Mouse (Mus musculus) retina, embryonic 14.5 days (tissue): ENCODE results near the gene Blm.

Experiments
- DNase-seq: peaks from one replicate; pipeline ENCODE4 v3.0.0-alpha.2; 2015; ENCODE audit warnings: low spot score

Gene Blm

GRCm38 (mm10) chr7:80461891-80462290 is 73.0 kb downstream of the Blm start:
- DNase-seq = no peak

- no peak for DNase-seq
Observed at GRCm38 (mm10) chr7:80460892-80461291, 74.0 kb downstream of the Blm start.

GRCm38 (mm10) chr7:80460199-80460598 is 74.7 kb downstream of the Blm start:
- no peak for DNase-seq

GRCm38 (mm10) chr7:80457831-80458343 is 77.0 kb downstream of the Blm start:
- DNase-seq = no peak

- DNase-seq = no peak
Observed at GRCm38 (mm10) chr7:80457241-80457640, 77.7 kb downstream of the Blm start.

GRCm38 (mm10) chr7:80456327-80456726 is 78.6 kb downstream of the Blm start:
- no peak for DNase-seq

GRCm38 (mm10) chr7:80455505-80456160 is 79.3 kb downstream of the Blm start:
- DNase-seq = no peak

GRCm38 (mm10) chr7:80454786-80455185 is 80.1 kb downstream of the Blm start:
- DNase-seq = no peak

- DNase-seq = no peak
Observed at GRCm38 (mm10) chr7:80453997-80454396, 80.9 kb downstream of the Blm start.

- no peak for DNase-seq
Observed at GRCm38 (mm10) chr7:80453121-80453520, 81.8 kb downstream of the Blm start.

- DNase-seq = no peak
Observed at GRCm38 (mm10) chr7:80452241-80452640, 82.7 kb downstream of the Blm start.

GRCm38 (mm10) chr7:80451550-80452232 is 83.2 kb downstream of the Blm start:
- no peak for DNase-seq

- DNase-seq = no peak
Observed at GRCm38 (mm10) chr7:80450354-80450753, 84.6 kb downstream of the Blm start.

- DNase-seq = no peak
Observed at GRCm38 (mm10) chr7:80449620-80450091, 85.3 kb downstream of the Blm start.

- no peak for DNase-seq
Observed at GRCm38 (mm10) chr7:80447336-80447735, 87.6 kb downstream of the Blm start.

GRCm38 (mm10) chr7:80446221-80446878 is 88.6 kb downstream of the Blm start:
- DNase-seq = no peak

- no peak for DNase-seq
Observed at GRCm38 (mm10) chr7:80445492-80445891, 89.4 kb downstream of the Blm start.

GRCm38 (mm10) chr7:80444401-80445249 is 90.3 kb downstream of the Blm start:
- DNase-seq = no peak

- no peak for DNase-seq
Observed at GRCm38 (mm10) chr7:80443124-80443523, 91.8 kb downstream of the Blm start.

- DNase-seq = peak; percentile 31
Observed at GRCm38 (mm10) chr7:80441986-80442904, 92.7 kb downstream of the Blm start.

- DNase-seq = no peak
Observed at GRCm38 (mm10) chr7:80440685-80441084, 94.2 kb downstream of the Blm start.
